Mouse (Mus musculus): ENCODE results near the gene Mylpf.

- no peak for TF ChIP-seq CTCF (IDR thresholded peaks at IDR 0.05; ENCODE audit: borderline replicate concordance, extremely low read depth, insufficient read depth, insufficient read length)
- no peak for TF ChIP-seq POLR2A (IDR thresholded peaks at IDR 0.05; ENCODE audit: borderline replicate concordance, extremely low read depth, insufficient read depth, insufficient read length, poor library complexity, severe bottlenecking)
Measured at GRCm38 (mm10) chr7:127231376-127231775, 22.7 kb downstream of the Mylpf start.

Data from brain, embryonic 14.5 days (tissue).